Mouse (Mus musculus) common myeloid progenitor, adult 5-6 weeks (primary cell): ENCODE measurements around the gene Gm10801. TPM values are rescaled to one million over a fixed set of nuclear protein-coding genes. Genes with fewer than 3 reads are reported as not detected.
"Not testable (repeated sequence)": the region's sequence is repeated elsewhere in the genome, so short reads cannot be mapped to it uniquely, and the experiment has no call there.

Source experiments
- ATAC-seq: replicated peaks from 2 replicates; pipeline ENCODE4 v1.8.0; 2016; ENCODE audit warnings: low read depth, mild to moderate bottlenecking, moderate TSS enrichment, inconsistent platforms; ENCODE audit not compliant: poor library complexity, severe bottlenecking
- total RNA-seq: library from RNA; stranded (forward); fragments of 200-1000, 187-1606 nt; gene quantifications from 2 replicates; pipeline ENCODE4 v1.2.3, GENCODE M21; 2017

The Gm10801 gene
- 1.9 TPM in 1 of 2 replicates, not detected in the other for total RNA-seq

DNA sequence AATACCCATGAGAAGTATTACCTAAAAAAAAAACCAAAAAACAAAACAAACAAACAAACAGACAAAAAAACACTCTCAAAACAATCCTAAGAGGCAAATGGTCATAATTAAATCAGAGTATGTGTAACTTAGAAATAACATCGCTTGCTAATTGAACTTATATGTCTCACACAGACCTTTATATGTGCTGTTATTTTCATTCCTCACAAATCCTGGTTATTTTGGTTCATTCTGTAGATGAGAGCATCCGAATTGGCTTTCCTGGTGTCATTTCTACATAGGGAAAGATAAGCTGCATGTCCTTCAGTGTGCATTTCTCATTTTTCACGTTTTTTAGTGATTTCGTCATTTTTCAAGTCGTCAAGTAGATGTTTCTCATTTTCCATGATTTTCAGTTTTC lies at the start of gene Gm10801:
Gene Gm10801 (plus strand): TSS at position 301 of the 400 bp plus-strand sequence.
- not testable (repeated sequence) for ATAC-seq

DNA sequence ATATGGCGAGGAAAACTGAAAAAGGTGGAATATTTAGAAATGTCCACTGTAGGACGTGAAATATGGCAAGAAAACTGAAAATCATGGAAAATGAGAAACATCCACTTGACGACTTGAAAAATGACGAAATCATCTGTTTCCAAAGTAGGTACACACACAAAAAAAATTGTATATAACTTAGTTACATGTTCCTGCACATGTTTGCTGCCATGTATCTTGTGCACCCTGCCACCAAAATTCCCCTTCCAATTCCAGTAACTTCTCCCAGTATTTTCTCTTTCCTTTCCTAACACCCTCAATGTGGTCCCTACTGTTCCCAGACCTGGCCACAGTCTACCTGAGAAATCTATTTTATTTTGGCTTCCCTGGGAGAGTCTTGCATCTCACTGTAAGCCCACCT lies 5.2 kb downstream of the Gm10801 start, which contains the start of gene Gm10800:
Gene Gm10800 (minus strand): TSS at position 101 of the 400 bp plus-strand sequence.
- not testable (repeated sequence) for ATAC-seq

DNA sequence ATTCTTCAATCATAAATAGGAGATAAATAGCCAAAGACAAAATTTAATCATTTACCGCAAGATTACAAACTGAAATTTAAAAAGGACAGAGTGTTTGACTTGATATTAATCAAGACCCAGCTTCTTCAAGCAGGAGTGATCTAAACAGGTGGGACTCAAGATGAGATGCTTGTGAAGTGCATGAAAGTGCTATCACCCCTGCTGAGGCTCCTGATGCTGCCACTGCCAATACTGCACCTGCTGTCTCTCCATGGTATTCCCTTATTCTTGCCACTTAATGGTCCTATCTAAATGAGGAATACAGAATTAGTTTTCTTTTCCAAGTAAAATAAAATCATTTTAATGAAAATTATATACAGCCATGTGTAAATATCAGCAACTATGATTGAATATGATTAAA lies 35.5 kb downstream of the Gm10801 start:
- no peak for ATAC-seq

Other genes with a start within 250 kb of the Gm10801 start
- gene Gm10800, start 5.1 kb downstream of the Gm10801 start, total RNA-seq, result 40.8 and 90.8 TPM in 2 replicates